Mouse (Mus musculus) liver, postnatal 0 days (tissue): ENCODE data around the gene Tmprss13. TPM values are rescaled to one million over a fixed set of nuclear protein-coding genes. Genes with fewer than 3 reads are reported as not detected.
A peak's percentile ranks its signal among the peaks of the same experiment; 100 is the strongest.

Source experiments
- ATAC-seq: fragments of 200-750 bp; cut with Nextera tagmentation; 2 replicates; pipeline ENCODE4 v1.8.0; 2017; ENCODE audit warnings: mild to moderate bottlenecking, moderate library complexity
- DNase-seq: peaks from one replicate; pipeline ENCODE4 v3.0.0-alpha.2; 2016
- H3K27ac ChIP-seq: fragments of 300-500 bp; sonication (generic); 2 replicates; pipeline ENCODE4 v1.5.1; 2014; ENCODE audit warnings: antibody characterized with exemption, moderate library complexity, mild to moderate bottlenecking, low read depth
- H3K27me3 ChIP-seq: fragments of 300-500 bp; sonication (generic); 2 replicates; pipeline ENCODE4 v1.6.1; 2014; ENCODE audit warnings: low read length, control low read depth, mixed read lengths; ENCODE audit not compliant: insufficient read depth
- H3K36me3 ChIP-seq: fragments of 300-500 bp; sonication (generic); replicated peaks from 2 replicates; pipeline ENCODE4 v1.6.1; 2014; ENCODE audit warnings: mild to moderate bottlenecking, control low read depth, low read length, moderate library complexity, mixed read lengths; ENCODE audit not compliant: insufficient read depth
- H3K4me1 ChIP-seq: fragments of 300-500 bp; sonication (generic); 2 replicates; pipeline ENCODE4 v1.6.1; 2014; ENCODE audit warnings: antibody characterized with exemption, mild to moderate bottlenecking, control low read depth; ENCODE audit not compliant: insufficient read depth
- H3K4me2 ChIP-seq: fragments of 300-500 bp; sonication (generic); 2 replicates; pipeline ENCODE4 v1.6.1; 2014; ENCODE audit warnings: low read depth, mild to moderate bottlenecking, low read length, moderate library complexity, mixed read lengths
- H3K4me3 ChIP-seq: fragments of 300-500 bp; sonication (generic); 2 replicates; pipeline ENCODE4 v1.5.1; 2014; ENCODE audit warnings: low read depth, low read length
- H3K9ac ChIP-seq: fragments of 300-500 bp; sonication (generic); replicated peaks from 2 replicates; pipeline ENCODE4 v1.6.1; 2014; ENCODE audit warnings: mild to moderate bottlenecking, moderate library complexity
- H3K9me3 ChIP-seq: fragments of 300-500 bp; sonication (generic); 2 replicates; pipeline ENCODE4 v1.6.1; 2016; ENCODE audit warnings: mild to moderate bottlenecking, control low read depth, low read length, mixed read lengths
- CTCF ChIP-seq: sonication (generic); IDR thresholded peaks from 2 replicates; pipeline ENCODE4 v1.5.1; 2016; ENCODE audit warnings: antibody characterized with exemption, low read depth
- EP300 ChIP-seq: IDR thresholded peaks from 2 replicates; pipeline ENCODE4 v1.6.1; 2016; ENCODE audit warnings: antibody characterized with exemption, low read depth, mild to moderate bottlenecking
- WGBS: fragments of 180-500 bp; shearing (Covaris S2); extraction: QIAGEN DNeasy Blood & Tissue Kit; methylation state at CpG from one replicate; pipeline ENCODE4 v1.1.7; 2014; ENCODE audit not compliant: insufficient replicate concordance; 5-methylcytosine and 5-hydroxymethylcytosine counted together
- polyA plus RNA-seq: library from polyadenylated mRNA; unstranded; fragments of >200 nt; fragmentation: Nextera tagmentation; extraction: Ambion mirVana; gene quantifications from 2 replicates; pipeline ENCODE4 v1.2.1, GENCODE M21; 2015

Gene Tmprss13
- polyA plus RNA-seq, 1 experiment from 2014 or later, result not detected

DNA sequence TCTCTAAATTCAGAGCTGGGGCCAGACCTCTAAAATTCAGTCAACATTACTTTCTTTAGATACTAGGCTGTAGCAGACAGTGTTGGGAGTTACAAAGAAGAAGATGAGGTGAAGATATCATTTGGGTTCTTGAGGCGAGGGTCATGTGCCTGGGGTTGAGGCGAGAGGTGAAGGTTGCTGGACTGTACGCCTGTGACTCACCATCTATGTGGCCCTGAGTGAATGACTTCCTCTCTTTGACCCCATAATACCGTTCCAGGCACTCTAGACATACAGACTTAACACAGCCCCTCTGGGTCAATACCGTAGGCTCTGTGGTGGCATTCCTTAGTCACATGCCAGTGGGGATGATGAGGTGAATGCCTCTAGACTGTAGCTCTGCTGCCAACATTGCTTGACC is 36.4 kb upstream of the Tmprss13 start:
- ATAC-seq (no peak), DNase-seq (no peak)
- Histone ChIP-seq H3K36me3 (no peaks in the 10 kb centered on the region), H3K4me1 (peaks cover 5% of the 10 kb centered on the region), H3K27me3 (no peaks in the 10 kb centered on the region), H3K27ac (no peak overlapping the region), H3K9me3 (no peaks in the 10 kb centered on the region), H3K4me3 (no peak overlapping the region), H3K9ac (no peak overlapping the region), H3K4me2 (no peak overlapping the region)
- whole genome bisulfite sequencing, result 66% methylated on average over 5 of the region's 5 CpGs
- TF ChIP-seq EP300, result no peak
- TF ChIP-seq CTCF, result no peak

DNA sequence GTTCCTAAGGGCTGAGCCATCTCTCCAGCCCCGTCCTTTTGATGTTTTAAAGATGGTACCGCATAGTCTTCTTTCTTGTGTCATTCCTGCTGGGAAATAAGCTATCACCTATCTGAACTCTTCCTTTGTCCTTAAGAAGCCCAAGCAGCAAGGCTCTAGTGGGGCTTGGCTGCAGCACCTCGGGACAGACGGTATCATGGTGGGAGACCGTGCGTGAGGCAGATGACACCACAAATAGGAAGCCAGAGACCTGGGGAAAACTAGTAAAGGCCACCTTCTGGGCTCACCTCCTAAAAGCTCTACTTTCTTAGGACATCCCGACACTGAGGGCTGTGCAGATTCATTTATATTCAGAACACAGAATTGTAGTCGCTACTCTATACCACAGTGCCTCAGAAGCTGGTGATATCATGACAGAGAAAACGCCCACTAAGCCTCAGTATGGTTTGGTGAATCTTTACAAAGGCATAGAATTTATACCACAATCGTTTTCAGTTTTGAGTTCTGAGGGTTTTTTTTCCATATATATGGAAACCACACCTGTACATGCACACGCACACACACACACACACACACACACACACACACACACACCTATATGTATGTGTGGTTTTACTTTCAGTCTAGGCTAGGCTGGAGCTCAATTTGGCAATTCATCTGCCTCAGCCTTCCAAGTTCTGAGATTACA is 27.3 kb upstream of the Tmprss13 start:
- no peaks in the 10 kb centered on the region for H3K27me3 ChIP-seq
- H3K4me1 ChIP-seq, result peaks cover 9% of the 10 kb centered on the region; the same call in 1 of the 2 replicates
- H3K9ac ChIP-seq, result no peak overlapping the region
- H3K4me3 ChIP-seq, result no peak overlapping the region
- no peaks in the 10 kb centered on the region for H3K36me3 ChIP-seq
- H3K9me3 ChIP-seq, result no peaks in the 10 kb centered on the region
- no peak for DNase-seq
- 79% methylated on average over 11 of the region's 11 CpGs for WGBS
- ATAC-seq, result no peak
- no peak overlapping the region for H3K27ac ChIP-seq
- H3K4me2 ChIP-seq, result no peak overlapping the region
- no peak for TF ChIP-seq EP300
- no peak for TF ChIP-seq CTCF

GRCm38 (mm10) chr9:45294210-45295011 is 24.5 kb upstream of the Tmprss13 start:
- no peak for DNase-seq
- no peak for TF ChIP-seq EP300
- TF ChIP-seq CTCF, result no peak
- Histone ChIP-seq H3K27me3 (no peaks in the 10 kb centered on the region), H3K9me3 (no peaks in the 10 kb centered on the region), H3K9ac (no peak overlapping the region), H3K36me3 (no peaks in the 10 kb centered on the region), H3K27ac (no peak overlapping the region; the same call in 1 of the 2 replicates), H3K4me2 (no peak overlapping the region), H3K4me3 (no peak overlapping the region), H3K4me1 (peaks cover 9% of the 10 kb centered on the region; the same call in 1 of the 2 replicates)
- no peak for ATAC-seq
- WGBS, result 19% methylated on average over 10 of the region's 10 CpGs

- H3K9me3 ChIP-seq, result no peaks in the 10 kb centered on the region
- no peak overlapping the region for H3K4me3 ChIP-seq
- ATAC-seq, result 0 out of 2 replicates have a peak, but pooled peaks have one; percentile 32
- peak; percentile 74 for DNase-seq
- H3K36me3 ChIP-seq, result no peaks in the 10 kb centered on the region
- peak; percentile 87 for TF ChIP-seq CTCF
- no peak for TF ChIP-seq EP300
- no peaks in the 10 kb centered on the region for H3K27me3 ChIP-seq
- H3K9ac ChIP-seq, result no peak overlapping the region
- no peak overlapping the region for H3K4me2 ChIP-seq
- 66% methylated on average over 11 of the region's 11 CpGs for WGBS
- peak overlapping the region; percentile 48; the same call in 1 of the 2 replicates for H3K27ac ChIP-seq
- peaks cover 6% of the 10 kb centered on the region; the same call in 1 of the 2 replicates for H3K4me1 ChIP-seq
These were observed 19.5 kb upstream of the Tmprss13 start for GRCm38 (mm10) chr9:45299231-45300006.

DNA sequence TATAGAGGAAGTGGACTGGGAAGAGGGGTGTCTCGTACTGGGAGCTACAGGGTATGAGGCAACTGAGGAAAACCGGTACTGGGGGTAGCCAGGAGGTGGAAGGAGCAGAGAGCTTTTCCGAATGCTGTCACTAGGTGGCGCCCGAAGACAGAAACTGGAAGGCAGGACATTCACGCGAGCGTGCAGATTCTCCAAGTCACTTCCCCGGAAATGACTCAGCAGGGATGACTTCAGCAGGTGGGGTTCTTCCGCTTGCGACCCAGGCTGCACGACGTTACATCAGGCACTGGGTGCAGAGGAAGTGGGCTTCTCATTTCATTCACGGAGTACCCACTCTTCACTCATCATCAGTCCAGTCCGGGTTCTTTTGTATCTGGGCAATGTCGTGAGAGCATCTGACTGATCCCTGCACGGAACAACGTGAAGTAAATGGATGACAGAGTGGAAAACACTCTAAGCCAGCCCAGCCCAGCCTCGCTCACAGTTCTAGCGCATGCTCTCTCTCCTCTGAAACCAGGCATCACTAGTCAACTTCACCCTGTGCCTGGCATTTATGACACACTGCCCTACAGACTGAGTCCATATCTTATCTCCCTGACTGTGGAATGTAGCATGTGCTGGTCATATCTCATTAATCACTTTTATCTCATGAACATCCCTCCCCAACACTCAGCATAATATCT is 18.3 kb upstream of the Tmprss13 start:
- H3K9me3 ChIP-seq, result no peaks in the 10 kb centered on the region
- 11% methylated on average over 20 of the region's 20 CpGs for WGBS
- ATAC-seq (peak; percentile 82), DNase-seq (peak; percentile 91)
- peak; percentile 87 for TF ChIP-seq CTCF
- TF ChIP-seq EP300, result peak; percentile 30; the same call in 1 of the 2 replicates
- H3K4me1 ChIP-seq, result 0 out of 2 replicates have a peak, but pooled peaks cover 3% of the 10 kb centered on the region
- no peak overlapping the region for H3K27ac ChIP-seq
- H3K9ac ChIP-seq, result no peak overlapping the region
- peak overlapping the region; percentile 61 for H3K4me2 ChIP-seq
- no peak overlapping the region for H3K4me3 ChIP-seq
- no peaks in the 10 kb centered on the region for H3K36me3 ChIP-seq
- H3K27me3 ChIP-seq, result no peaks in the 10 kb centered on the region

GRCm38 (mm10) chr9:45301771-45302170 is 17.1 kb upstream of the Tmprss13 start:
- Histone ChIP-seq H3K36me3 (no peaks in the 10 kb centered on the region), H3K4me3 (no peak overlapping the region), H3K4me1 (0 out of 2 replicates have a peak, but pooled peaks cover 3% of the 10 kb centered on the region), H3K4me2 (no peak overlapping the region), H3K9me3 (no peaks in the 10 kb centered on the region), H3K27ac (no peak overlapping the region), H3K27me3 (no peaks in the 10 kb centered on the region), H3K9ac (no peak overlapping the region)
- no peak for DNase-seq
- no peak for ATAC-seq
- 82% methylated on average over 8 of the region's 8 CpGs for WGBS
- TF ChIP-seq EP300 (no peak), CTCF (no peak)
